Mouse (Mus musculus): ENCODE results near the gene Il17a. TPM values are rescaled to one million over a fixed set of nuclear protein-coding genes. Genes with fewer than 3 reads are reported as not detected.

Il17a gene
- polyA plus RNA-seq, 1 experiment = not detected

DNA sequence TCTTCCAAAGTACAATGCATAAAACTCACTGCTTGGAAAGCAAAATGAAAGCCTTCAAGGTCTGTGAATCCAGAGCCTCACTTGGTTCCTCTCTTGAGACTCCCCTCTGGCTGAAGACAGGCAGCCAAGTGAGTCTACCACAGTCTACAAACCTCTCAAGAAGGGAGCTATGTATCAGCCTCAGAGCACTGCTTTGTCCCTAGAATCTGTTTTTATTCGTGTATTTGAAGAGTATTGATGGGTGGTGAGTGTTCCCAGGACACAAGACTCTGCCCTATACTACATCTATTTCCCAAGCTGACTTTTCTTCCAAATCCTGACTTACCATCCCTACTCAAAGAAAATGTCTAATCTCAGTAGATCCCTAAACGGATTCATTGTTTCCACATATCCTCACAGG, 47.7 kb downstream of the Il17a start:
- H3K27ac ChIP-seq (ENCODE audit: insufficient read depth, low read depth, low read length) = no peak overlapping the region
- no peak overlapping the region for H3K4me3 ChIP-seq (ENCODE audit: insufficient read depth, low read depth, low read length)
- TF ChIP-seq POLR2A (IDR thresholded peaks at IDR 0.05; ENCODE audit: insufficient read depth, low read depth, low read length) = no peak
- TF ChIP-seq CTCF (IDR thresholded peaks at IDR 0.05; ENCODE audit: insufficient read depth, low read depth, low read length) = no peak
- 88% methylated on average over 2 of the region's 2 CpGs for WGBS
- H3K4me1 ChIP-seq (ENCODE audit: control insufficient read depth, insufficient read depth, low read length) = no peaks in the 10 kb centered on the region

Other genes with a start within 250 kb of the Il17a start
- not detected in 2 replicates for gene Pkhd1, start 112.8 kb upstream of the Il17a start, polyA plus RNA-seq (2012; ENCODE audit: insufficient read depth, insufficient read length, low replicate concordance, missing spikeins)
- gene Il17f, start 59.7 kb downstream of the Il17a start, polyA plus RNA-seq (2012; ENCODE audit: insufficient read depth, insufficient read length, low replicate concordance, missing spikeins) = not detected in 2 replicates
- not detected in 2 replicates for gene Mcm3, start 89.4 kb downstream of the Il17a start, polyA plus RNA-seq (2012; ENCODE audit: insufficient read depth, insufficient read length, low replicate concordance, missing spikeins)
- gene Paqr8, start 159.7 kb downstream of the Il17a start, polyA plus RNA-seq (2012; ENCODE audit: insufficient read depth, insufficient read length, low replicate concordance, missing spikeins) = 133 TPM in 1 of 2 replicates, not detected in the other
- not detected in 2 replicates for gene Efhc1, start 220.7 kb downstream of the Il17a start, polyA plus RNA-seq (2012; ENCODE audit: insufficient read depth, insufficient read length, low replicate concordance, missing spikeins)